Mouse (Mus musculus): ENCODE results near the gene Eif5. TPM values are rescaled to one million over a fixed set of nuclear protein-coding genes. Genes with fewer than 3 reads are reported as not detected.
A peak's percentile ranks its signal among the peaks of the same experiment; 100 is the strongest.

Gene Eif5
- total RNA-seq, 2 experiments from 2014 or later: 123 to 146 TPM

GRCm38 (mm10) chr12:111559647-111560258 is 21.9 kb downstream of the Eif5 start:
- DNase-seq: no peak
- intact Hi-C loops (cut with DNase I): no loop called here

- intact Hi-C loops (cut with DNase I): no loop called here
- DNase-seq: no peak
Observed at GRCm38 (mm10) chr12:111560286-111560685, 22.5 kb downstream of the Eif5 start.

GRCm38 (mm10) chr12:111562276-111562814 is 24.5 kb downstream of the Eif5 start:
- intact Hi-C loops (cut with DNase I): no loop called here
- DNase-seq: no peak

GRCm38 (mm10) chr12:111563076-111563629 is 25.3 kb downstream of the Eif5 start:
- intact Hi-C loops (cut with DNase I): no loop called here
- DNase-seq: no peak

GRCm38 (mm10) chr12:111565363-111565762 is 27.5 kb downstream of the Eif5 start:
- intact Hi-C loops (cut with DNase I): no loop called here
- no peak for DNase-seq

- no peak for DNase-seq
Observed at GRCm38 (mm10) chr12:111568836-111569235, 31.0 kb downstream of the Eif5 start.

GRCm38 (mm10) chr12:111572406-111572805 is 34.6 kb downstream of the Eif5 start:
- intact Hi-C loops (cut with DNase I): no loop called here

More at GRCm38 (mm10) chr12:111568836-111569235, 31.0 kb downstream of the Eif5 start:
- intact Hi-C loops (cut with DNase I): no loop called here

GRCm38 (mm10) chr12:111573315-111573714 is 35.5 kb downstream of the Eif5 start:
- no peak for DNase-seq
- intact Hi-C loops (cut with DNase I): no loop called here

More at GRCm38 (mm10) chr12:111572406-111572805, 34.6 kb downstream of the Eif5 start:
- DNase-seq: no peak

GRCm38 (mm10) chr12:111574074-111574886 is 36.5 kb downstream of the Eif5 start, which contains the start of gene Mark3:
TSS of gene Mark3 (plus strand) at chr12:111574523.
- intact Hi-C loops (cut with DNase I): loop anchor here (2.0 kb wide), 1 partner anchor 35 kb away; the partner anchor contains the start of gene Eif5
- DNase-seq: peak; percentile 96 to 97

- DNase-seq: peak in 1 of 2 experiments; percentile 31
- intact Hi-C loops (cut with DNase I): loop anchor here (2.0 kb wide), 1 partner anchor 36 kb away; the partner anchor contains the start of gene Eif5
Observed at GRCm38 (mm10) chr12:111574887-111575838, 37.3 kb downstream of the Eif5 start.

- no peak for DNase-seq
- intact Hi-C loops (cut with DNase I): no loop called here
Observed at GRCm38 (mm10) chr12:111583058-111583457, 45.2 kb downstream of the Eif5 start.

GRCm38 (mm10) chr12:111584401-111584800 is 46.6 kb downstream of the Eif5 start:
- intact Hi-C loops (cut with DNase I): no loop called here

GRCm38 (mm10) chr12:111587252-111587651 is 49.4 kb downstream of the Eif5 start:
- intact Hi-C loops (cut with DNase I): no loop called here
- DNase-seq: no peak

More at GRCm38 (mm10) chr12:111584401-111584800, 46.6 kb downstream of the Eif5 start:
- no peak for DNase-seq

- DNase-seq: no peak
- intact Hi-C loops (cut with DNase I): no loop called here
Observed at GRCm38 (mm10) chr12:111592407-111593021, 54.7 kb downstream of the Eif5 start.

- intact Hi-C loops (cut with DNase I): no loop called here
- no peak for DNase-seq
Observed at GRCm38 (mm10) chr12:111593775-111594174, 56.0 kb downstream of the Eif5 start.
